Mouse (Mus musculus) limb, embryonic 13.5 days (tissue): ENCODE measurements around the gene Oxct2b. TPM values are rescaled to one million over a fixed set of nuclear protein-coding genes. Genes with fewer than 3 reads are reported as not detected.
"Not testable (repeated sequence)": the region's sequence is repeated elsewhere in the genome, so short reads cannot be mapped to it uniquely, and the experiment has no call there.

Experiments
- ATAC-seq: fragments of 200-750 bp; cut with Nextera tagmentation; 2 replicates; pipeline ENCODE4 v1.8.0; 2017; ENCODE audit warnings: low read depth, moderate number of reproducible peaks, moderate TSS enrichment; ENCODE audit not compliant: low FRiP score
- H3K27ac ChIP-seq: fragments of 300-500 bp; sonication (generic); 2 replicates; pipeline ENCODE4 v1.5.1; 2015; ENCODE audit warnings: inconsistent platforms, mild to moderate bottlenecking, moderate library complexity
- H3K27me3 ChIP-seq: fragments of 300-500 bp; sonication (generic); 2 replicates; pipeline ENCODE4 v1.6.1; 2015; ENCODE audit warnings: mild to moderate bottlenecking, inconsistent platforms
- H3K36me3 ChIP-seq: fragments of 300-500 bp; sonication (generic); 2 replicates; pipeline ENCODE4 v1.6.1; 2015; ENCODE audit warnings: inconsistent platforms, mild to moderate bottlenecking, moderate library complexity
- H3K4me1 ChIP-seq: fragments of 300-500 bp; sonication (generic); 2 replicates; pipeline ENCODE4 v1.6.1; 2015; ENCODE audit warnings: inconsistent platforms
- H3K4me2 ChIP-seq: fragments of 300-500 bp; sonication (generic); replicated peaks from 2 replicates; pipeline ENCODE4 v1.6.1; 2015; ENCODE audit warnings: inconsistent platforms, mild to moderate bottlenecking, moderate library complexity
- H3K4me3 ChIP-seq: fragments of 300-500 bp; sonication (generic); 2 replicates; pipeline ENCODE4 v1.5.1; 2015; ENCODE audit warnings: moderate library complexity, mild to moderate bottlenecking, inconsistent platforms
- H3K9ac ChIP-seq: fragments of 300-500 bp; sonication (generic); 2 replicates; pipeline ENCODE4 v1.6.1; 2015; ENCODE audit warnings: mild to moderate bottlenecking, inconsistent platforms
- H3K9me3 ChIP-seq: fragments of 300-500 bp; sonication (generic); 2 replicates; pipeline ENCODE4 v1.6.1; 2016; ENCODE audit warnings: inconsistent platforms
- WGBS: fragments of 180-500 bp; shearing (Covaris S2); methylation state at CpG from one replicate; pipeline ENCODE4 v1.1.7; 2015; 5-methylcytosine and 5-hydroxymethylcytosine counted together
- polyA plus RNA-seq: library from polyadenylated mRNA; unstranded; fragments of >200 nt; fragmentation: Nextera tagmentation; extraction: Ambion mirVana; gene quantifications from 2 replicates; pipeline ENCODE4 v1.2.1, GENCODE M21; 2015

Oxct2b gene
- polyA plus RNA-seq, 1 experiment from 2014 or later = 0.10 TPM

GRCm38 (mm10) chr4:123160571-123160970, 44.5 kb downstream of the Oxct2b start:
- ATAC-seq = no peak
- H3K9me3 ChIP-seq = no peaks in the 10 kb centered on the region
- H3K27ac ChIP-seq = no peak overlapping the region
- WGBS = 81% methylated on average over 6 of the region's 6 CpGs
- H3K27me3 ChIP-seq = peaks cover 11% of the 10 kb centered on the region
- H3K4me1 ChIP-seq = no peaks in the 10 kb centered on the region
- no peak overlapping the region for H3K4me2 ChIP-seq
- no peak overlapping the region for H3K9ac ChIP-seq
- H3K4me3 ChIP-seq = no peak overlapping the region
- no peaks in the 10 kb centered on the region for H3K36me3 ChIP-seq

DNA sequence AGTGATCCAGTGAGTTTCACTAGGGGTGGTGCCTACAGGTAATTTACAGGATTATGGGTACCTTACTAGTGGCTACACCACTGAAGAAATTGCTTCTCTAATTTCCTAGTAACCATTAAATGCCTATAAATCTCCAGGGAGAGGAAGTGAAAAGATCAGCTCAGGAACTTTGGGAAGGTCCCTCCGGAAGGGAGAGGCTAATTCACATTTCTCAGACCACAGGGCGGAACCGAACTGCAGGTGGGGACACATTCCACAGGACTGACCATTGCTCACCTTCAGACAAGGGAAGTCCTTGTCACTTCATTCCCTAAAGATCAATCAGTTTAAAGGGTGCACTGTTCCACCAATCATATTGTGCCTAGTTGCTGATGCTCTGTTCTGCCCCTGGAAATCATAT, 45.2 kb downstream of the Oxct2b start:
- H3K4me2 ChIP-seq, ATAC-seq, H3K4me3 ChIP-seq, H3K9ac ChIP-seq, H3K36me3 ChIP-seq, H3K4me1 ChIP-seq, H3K27ac ChIP-seq, H3K9me3 ChIP-seq: not testable (repeated sequence)
- H3K27me3 ChIP-seq = peaks cover 11% of the 10 kb centered on the region
- WGBS = 61% methylated on average over 3 of the region's 3 CpGs

DNA sequence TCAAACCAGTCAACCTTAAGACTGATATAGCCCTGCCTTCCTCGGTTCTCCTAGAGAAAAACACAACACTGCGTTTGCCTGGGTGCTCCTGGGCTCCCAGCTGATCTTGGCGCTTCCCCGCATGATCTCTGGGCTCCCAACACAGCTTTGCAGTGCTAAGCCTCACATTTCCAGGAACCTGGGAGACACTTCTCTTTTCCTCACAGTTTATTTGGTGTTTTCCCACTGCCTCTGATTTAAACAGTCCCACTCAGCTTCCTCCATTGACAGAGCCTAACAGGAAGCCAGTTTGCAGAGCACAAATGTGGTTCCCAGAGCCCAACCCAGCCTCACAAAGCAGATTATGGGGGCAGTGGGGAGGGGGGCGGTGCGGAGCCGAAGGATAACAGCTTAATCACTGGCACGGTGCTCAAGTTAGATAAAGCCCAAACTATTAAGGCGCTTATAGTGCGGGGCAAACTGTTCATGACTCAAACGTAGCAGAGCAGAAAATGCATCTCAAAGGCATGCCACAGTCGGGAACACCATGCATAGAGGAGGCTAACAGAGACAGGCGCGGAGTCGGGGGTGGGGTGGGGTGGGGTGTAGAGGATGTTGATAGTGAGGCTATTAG, 46.3 kb downstream of the Oxct2b start:
- H3K36me3 ChIP-seq = no peaks in the 10 kb centered on the region
- H3K9ac ChIP-seq = no peak overlapping the region
- H3K4me2 ChIP-seq = peak overlapping the region; percentile 42; the same call in 1 of the 2 replicates
- WGBS = 19% methylated on average over 15 of the region's 15 CpGs
- H3K4me1 ChIP-seq = no peaks in the 10 kb centered on the region
- H3K27ac ChIP-seq = no peak overlapping the region
- peaks cover 4% of the 10 kb centered on the region; the same call in 1 of the 2 replicates for H3K9me3 ChIP-seq
- no peak overlapping the region for H3K4me3 ChIP-seq
- no peak for ATAC-seq
- peaks cover 11% of the 10 kb centered on the region for H3K27me3 ChIP-seq

DNA sequence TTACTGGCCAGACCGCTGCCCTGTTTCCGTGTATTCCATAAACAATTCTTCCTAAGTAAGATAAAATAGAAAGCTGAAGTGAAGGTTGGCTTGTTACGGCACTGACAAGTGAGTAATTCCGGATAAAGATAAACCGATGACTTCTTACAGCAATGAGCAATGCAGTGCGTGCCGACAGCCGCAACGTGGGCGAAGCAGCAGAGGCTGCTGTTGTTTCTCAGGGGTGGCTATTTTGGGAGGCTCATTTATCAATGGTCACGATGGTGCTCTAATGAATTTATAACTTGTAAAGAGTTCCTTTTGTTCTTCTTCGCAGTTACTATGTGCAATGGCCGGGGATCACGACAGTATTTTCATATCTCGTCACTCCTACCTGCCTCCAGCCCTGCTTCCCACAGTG, 48.1 kb downstream of the Oxct2b start:
- H3K27ac ChIP-seq = no peak overlapping the region
- no peak overlapping the region for H3K4me2 ChIP-seq
- no peak for ATAC-seq
- H3K9ac ChIP-seq = no peak overlapping the region
- H3K27me3 ChIP-seq = peaks cover 11% of the 10 kb centered on the region
- no peak overlapping the region for H3K4me3 ChIP-seq
- H3K36me3 ChIP-seq = no peaks in the 10 kb centered on the region
- 84% methylated on average over 15 of the region's 15 CpGs for WGBS
- no peaks in the 10 kb centered on the region for H3K4me1 ChIP-seq
- H3K9me3 ChIP-seq = peaks cover 6% of the 10 kb centered on the region; the same call in 1 of the 2 replicates

Other genes with a start within 250 kb of the Oxct2b start
- 70.4 and 71.3 TPM in 2 replicates for gene Cap1, start 230.2 kb upstream of the Oxct2b start, polyA plus RNA-seq
- gene Mfsd2a, start 155.1 kb upstream of the Oxct2b start, polyA plus RNA-seq = 8.0 and 9.1 TPM in 2 replicates
- gene Mycl, start 120.6 kb upstream of the Oxct2b start, polyA plus RNA-seq = 28.2 and 29.2 TPM in 2 replicates
- gene Trit1, start 99.7 kb upstream of the Oxct2b start, polyA plus RNA-seq = 19.1 and 21.5 TPM in 2 replicates
- gene Bmp8b, start 11.1 kb upstream of the Oxct2b start, polyA plus RNA-seq = 0.28 and 0.89 TPM in 2 replicates
- gene Ppie, start 23.7 kb downstream of the Oxct2b start, polyA plus RNA-seq = 103 TPM in 2 replicates
- 0.59 and 0.76 TPM in 2 replicates for gene Hpcal4, start 67.0 kb downstream of the Oxct2b start, polyA plus RNA-seq
- not detected in 2 replicates for gene Nt5c1a, start 85.2 kb downstream of the Oxct2b start, polyA plus RNA-seq
- 5.7 and 6.5 TPM in 2 replicates for gene Heyl, start 117.3 kb downstream of the Oxct2b start, polyA plus RNA-seq
- 43.9 and 45.8 TPM in 2 replicates for gene Pabpc4, start 146.1 kb downstream of the Oxct2b start, polyA plus RNA-seq
- gene Oxct2a, start 207.4 kb downstream of the Oxct2b start, polyA plus RNA-seq = not detected in 2 replicates
- gene Bmp8a, start 227.0 kb downstream of the Oxct2b start, polyA plus RNA-seq = 0.83 and 0.92 TPM in 2 replicates